Mouse (Mus musculus) fibroblast of lung, adult 2 months (primary cell): Measurements from ENCODE around the gene Cmtm6.

Experiments used
- DNase-seq: peaks from one replicate; pipeline ENCODE4 v3.0.0-alpha.2; 2011; ENCODE audit warnings: low read depth

Cmtm6 gene

DNA sequence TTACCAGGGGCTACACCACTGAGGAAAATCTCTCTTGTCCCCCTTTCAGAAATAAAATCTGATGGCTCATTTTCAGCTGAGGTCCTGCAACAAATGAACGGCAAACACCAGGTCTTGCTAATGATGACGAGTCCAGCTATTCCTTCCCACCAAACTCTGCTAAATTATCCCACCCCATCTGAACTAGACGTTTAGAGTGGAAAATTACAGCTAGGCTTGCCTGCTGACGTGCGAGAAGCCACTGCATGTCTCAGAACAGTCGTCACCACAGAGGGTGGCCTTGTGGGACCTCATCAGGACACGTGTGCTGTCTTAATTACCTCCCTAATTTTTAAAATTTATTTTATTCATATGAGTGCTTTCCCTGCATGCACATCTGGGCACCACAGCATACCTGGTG is 40.6 kb downstream of the Cmtm6 start:
- no peak for DNase-seq

DNA sequence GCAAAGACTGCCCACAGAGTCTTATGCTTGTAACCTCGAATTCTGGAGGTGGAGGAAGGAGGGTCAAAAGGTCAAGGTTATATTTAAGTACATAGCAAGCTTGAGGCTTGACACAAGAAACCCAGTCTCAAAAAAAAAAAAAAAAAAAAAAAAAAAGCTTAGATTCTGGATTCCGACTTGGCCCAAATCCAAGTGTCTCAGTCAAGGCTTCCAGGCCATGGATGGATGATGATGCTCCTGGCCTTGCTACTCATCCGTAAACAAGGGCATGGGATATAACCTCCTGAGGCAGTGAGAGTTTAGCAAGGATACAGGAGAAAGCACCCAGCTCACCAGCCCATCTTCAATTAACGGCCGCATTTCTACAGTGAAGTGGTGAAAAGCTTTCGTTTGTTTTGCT is 43.7 kb downstream of the Cmtm6 start:
- DNase-seq: no peak

DNA sequence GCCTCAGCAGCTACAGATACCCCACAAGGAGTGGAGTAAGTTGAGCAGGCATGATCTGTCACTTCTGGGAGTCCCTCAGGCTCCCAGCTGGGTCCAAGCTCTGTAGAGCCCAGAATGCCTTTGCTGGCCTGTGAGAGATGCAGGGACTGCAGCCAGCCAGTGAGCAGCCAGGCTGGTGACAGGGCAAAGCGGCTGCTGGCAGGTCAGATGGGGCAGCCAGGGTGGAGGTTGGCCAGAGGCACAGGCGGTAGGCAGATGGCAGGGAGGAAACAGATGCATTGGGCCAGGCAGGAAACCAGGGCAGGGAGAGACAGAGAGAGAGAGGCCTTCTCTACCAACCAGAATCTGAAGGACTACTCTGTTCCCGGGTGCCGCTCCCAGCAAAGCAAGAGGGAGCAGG is 44.4 kb downstream of the Cmtm6 start:
- no peak for DNase-seq

DNA sequence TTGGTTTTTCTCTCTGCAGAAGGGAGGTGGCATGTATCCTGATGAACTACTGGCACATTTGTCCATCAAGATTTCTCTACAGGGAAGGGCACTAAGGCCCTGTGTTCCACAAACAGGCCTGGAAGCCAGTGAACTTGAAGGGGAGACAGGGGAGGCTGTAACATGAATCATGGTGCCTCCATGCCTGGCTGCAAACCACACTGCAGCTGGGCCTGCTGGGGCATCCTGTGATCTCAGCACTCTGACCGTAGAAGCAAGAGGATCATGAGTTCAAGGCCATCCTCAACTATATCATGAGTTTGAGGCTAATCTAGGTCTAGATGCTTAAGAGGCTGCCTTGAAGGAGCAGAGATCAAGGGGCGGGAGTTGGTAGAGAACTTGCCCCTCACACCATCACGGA is 45.4 kb downstream of the Cmtm6 start:
- no peak for DNase-seq

DNA sequence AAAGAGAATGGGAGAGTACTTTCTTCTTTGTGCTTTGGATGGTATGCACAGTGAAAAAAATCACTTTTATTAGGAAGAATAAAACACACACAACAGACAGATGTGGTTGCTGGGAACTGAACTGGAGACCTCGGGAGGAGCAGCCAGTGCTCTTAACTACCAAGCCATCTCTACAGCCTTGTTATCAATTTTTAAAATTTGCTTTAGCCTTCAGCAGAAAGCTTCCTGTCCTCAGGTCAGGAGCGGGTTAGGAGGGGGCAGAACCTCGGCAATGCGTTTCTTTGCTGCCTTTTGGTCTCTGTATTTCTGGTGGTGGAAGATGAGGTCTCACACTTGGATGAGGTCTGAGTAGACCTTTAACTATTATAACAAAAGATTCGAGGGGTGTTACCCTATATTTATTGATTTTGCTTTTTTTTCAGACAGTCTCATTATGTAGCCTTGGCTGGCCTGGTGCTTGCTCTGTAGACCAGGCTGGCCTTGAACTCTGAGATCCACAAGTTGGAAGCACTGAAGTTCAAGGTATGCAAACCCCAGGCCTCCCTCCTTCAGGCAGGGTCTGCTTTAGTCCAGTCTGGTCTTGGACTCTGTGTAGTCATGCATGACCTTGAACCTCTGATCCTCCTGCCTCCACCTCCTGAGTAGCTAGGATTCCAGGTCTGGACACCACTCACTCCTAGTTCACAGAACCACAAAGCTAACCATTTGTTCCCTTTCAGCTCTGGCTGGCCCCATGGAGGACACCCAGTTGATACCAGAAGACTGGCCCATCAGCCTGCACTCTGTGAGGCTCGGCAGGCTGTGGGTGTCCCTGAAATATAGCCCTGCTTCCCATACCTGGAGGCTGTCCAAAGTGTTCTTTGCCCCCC is 46.5 kb downstream of the Cmtm6 start:
- DNase-seq: no peak

DNA sequence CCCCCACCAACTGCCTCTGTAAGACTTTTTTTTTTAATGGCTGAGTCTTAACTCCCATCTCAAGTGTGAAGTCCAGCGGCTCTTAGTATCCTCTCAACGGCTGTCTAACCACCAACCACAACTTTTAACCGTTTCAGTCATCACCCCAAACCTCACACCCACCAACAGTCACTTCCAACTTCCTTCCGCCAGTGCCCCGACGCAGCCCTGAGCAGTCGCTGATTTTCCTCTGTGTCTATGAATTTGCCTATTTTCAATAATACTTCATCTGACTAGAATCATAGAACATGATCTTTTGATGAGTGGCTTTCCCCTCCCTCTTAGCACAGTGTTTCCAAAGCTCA is 47.1 kb downstream of the Cmtm6 start:
- no peak for DNase-seq

DNA sequence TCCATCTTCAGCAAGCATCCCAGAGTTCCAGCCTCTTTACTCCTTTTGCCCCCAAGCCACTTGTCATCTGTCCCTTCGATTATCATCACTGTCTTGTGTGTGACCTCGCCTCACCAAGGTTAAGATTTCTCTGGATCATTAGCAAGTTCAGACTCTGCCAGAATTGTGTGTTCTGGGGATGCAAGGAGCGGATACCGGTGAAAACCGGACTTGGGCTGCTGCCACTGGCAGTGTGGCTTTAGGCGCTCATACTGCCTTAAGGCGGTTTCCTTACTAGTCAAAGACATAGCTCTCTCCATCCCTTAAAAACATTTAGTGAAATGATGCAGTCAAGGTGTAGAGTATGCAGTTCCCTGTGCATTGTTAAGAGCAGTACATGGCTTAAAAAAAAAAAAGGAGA is 48.0 kb downstream of the Cmtm6 start:
- DNase-seq: no peak

DNA sequence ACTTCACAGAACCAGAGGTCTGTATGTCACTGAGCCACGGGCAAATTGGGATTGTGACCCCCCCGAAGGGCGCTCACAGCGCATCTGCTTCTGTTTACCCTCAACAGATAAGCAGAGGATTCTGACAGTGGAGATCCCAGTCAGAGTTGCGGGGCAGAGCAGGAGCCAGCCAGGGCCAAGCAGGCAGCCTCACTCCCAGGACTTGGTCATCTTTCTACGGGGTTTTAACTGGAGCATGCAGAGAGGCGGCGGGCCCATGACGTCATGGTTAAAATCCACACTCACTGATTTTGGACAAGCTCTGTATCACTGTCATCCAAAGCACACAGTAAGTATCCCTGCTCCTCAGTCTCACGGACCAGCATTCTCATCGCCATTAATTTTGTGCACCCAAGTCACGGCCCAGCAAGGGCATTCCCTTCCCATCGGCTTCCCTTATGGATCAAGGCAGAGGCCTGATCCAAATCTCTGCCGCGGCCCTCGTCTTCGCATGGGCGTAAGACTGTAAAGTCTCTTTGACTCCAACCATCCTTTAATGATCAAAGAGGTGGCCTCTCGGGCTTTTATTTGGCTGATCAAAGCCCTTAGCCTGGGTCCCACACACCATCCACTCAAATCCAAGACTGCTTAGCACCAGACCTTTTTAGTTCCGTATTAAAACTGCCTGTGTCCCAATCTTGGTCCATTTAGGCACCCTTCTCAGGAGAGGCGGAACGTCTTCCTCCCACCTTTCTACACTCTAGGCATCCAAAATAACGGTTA is 49.2 kb downstream of the Cmtm6 start:
- no peak for DNase-seq

DNA sequence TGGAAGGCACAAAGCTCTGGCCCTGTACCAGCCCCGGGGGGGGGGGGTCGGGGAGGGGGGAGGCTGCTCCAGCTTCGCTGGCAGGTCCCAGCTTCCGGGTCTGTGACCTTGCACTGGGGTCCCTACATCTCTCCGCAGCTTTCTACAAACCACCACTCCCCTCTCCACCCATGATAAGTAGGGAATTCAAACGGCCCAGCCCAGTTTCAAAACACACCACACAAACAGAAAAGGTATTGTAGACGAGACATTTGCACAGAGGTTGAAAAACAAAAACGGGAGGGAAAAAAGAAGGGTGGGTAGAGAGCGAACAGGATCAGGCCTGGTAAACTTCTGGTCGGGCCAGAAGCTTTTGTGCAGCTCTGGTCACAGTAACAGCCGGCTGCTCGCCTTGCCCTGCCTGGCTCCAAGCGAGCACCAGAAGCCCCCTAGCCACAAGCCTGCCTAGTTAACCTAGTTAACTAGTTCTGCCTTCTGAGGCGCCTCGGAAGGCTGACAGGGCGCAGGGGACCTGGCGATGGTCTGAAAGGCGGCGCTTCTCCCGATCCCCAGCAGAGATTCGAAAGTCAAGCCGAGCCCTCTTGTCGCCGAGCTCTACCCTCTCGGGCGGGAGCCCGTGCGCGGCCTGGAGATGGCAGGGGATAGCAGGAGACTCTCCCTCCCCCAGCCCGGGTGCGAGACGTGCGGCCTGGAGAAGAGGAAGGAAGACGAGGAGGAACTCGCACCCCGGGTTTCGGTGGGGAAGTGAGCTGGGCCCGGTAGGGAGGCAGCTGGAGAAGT is 50.0 kb downstream of the Cmtm6 start:
- no peak for DNase-seq

DNA sequence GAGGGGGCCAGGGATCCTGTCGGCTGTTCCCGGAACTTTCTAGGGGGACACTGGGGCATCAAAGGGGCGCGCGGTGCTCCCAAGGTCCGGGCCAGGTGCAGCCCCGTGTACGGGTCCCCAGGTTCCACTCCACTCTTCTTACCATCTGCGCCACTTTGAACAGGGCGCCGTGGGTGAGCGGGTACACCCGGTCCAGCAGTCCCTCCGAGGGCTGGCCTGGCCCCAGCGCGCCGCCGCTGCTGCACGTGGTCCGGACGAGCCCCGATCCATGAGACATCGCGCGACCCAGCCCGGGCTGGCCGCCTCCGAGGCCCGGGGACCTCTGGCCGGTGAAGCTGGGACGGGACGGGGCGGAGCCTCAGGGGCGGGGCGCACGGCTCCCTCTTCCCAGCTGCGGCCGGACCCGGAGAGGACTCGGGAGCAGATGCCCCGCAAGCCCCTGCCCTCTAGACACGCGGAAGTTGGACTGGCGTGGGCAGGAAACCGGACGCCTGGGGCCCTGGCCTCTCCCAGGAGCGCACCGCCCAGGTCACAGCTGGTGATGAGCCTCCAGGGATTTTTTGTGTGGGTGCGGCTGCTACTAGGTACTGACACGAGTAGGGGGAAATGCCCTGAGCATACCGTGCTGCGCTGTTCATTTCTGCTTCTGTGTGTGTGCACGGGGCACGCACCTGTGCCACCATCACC is 50.8 kb downstream of the Cmtm6 start, which contains the start of gene Cmtm7:
Gene Cmtm7, minus strand, starts transcription at position 331 of the 687 bp plus-strand sequence.
- no peak for DNase-seq

DNA sequence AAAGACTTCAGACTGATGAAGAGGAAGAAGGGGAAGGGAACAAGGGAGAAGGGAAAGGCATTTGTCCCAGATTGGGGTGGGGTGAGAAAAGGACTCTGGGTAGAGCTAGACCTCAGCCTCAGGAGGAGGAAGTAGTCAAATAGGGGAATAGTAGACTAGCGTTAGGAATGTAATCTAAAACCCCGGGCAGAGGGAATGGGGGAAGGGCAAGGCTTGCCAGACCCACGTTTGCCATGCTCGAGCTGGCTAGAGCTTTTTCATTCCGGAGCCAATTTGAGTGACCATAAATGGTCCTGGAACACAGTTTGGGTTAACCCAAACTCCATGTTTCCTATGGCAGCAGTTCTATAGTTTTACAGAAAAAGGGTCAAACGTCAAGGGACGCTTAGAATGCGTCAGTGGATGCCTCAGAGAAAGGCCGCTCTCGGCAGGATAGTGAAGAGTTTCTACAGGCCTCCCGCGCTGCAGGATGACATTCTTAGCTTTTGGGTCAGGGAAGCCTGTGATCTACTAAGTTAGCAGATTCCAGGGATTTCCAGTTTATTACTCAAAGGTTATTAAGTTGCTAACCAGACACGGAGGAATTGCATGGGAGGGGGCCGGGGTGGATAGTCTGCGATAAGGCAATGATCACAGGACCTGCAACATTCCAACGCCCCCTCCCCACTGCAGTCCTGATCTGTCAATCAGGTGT is 54.7 kb downstream of the Cmtm6 start:
- DNase-seq: no peak

DNA sequence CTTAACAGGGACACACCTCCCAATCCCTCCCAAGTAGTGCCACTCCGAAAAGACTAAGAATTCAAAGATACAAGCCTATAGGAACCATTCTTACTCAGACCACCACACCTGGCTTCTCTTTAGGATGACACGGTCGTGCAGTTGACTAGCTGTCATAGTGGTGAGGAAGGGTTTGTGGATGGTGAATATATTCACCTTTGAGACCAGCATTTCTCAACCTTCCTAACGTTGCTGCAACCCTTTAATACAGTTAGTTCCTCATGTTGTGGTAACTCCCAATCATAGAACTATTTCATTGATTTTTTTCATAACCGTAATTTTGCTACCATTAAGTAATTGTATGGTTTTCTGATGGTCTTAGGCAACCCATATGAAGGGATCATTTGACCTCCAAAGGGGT is 56.2 kb downstream of the Cmtm6 start:
- no peak for DNase-seq

DNA sequence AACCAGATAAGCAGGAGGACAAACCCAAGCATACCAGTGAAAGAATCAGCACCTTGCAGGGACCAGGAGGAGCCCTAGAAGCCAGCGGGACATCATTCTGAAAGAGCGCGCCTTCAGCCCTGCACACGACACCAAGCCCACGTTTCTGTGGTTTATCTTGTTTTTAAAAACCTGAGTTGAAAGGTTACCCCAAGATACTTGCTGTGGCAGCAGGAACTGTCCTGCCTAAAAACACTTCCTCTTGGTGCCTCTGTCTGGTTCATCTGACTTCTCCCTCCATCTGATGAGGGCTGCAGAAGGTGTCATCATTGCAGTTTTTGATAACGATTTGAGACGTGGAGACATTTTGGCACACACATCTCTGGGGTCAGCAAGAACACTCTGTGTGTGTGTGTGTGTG is 56.8 kb downstream of the Cmtm6 start:
- no peak for DNase-seq

DNA sequence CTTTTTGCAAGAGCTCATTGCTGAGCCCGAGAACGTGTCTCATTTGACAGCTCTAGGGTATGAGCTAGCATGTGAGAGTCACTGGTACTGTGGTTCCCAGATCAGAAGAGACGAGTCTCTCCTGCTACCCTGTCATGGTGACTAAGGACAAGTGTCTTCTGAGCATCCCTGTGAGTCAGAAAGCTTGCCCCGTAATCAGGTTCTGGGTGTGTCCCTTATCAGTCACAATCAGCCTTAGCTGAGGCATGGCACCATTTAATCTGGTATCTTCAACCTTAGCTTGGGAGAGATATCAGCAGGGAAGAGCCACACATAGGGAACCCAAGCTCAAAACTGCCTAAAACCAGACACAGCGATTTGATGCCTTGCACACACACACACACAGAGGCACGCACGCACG is 57.8 kb downstream of the Cmtm6 start:
- no peak for DNase-seq

DNA sequence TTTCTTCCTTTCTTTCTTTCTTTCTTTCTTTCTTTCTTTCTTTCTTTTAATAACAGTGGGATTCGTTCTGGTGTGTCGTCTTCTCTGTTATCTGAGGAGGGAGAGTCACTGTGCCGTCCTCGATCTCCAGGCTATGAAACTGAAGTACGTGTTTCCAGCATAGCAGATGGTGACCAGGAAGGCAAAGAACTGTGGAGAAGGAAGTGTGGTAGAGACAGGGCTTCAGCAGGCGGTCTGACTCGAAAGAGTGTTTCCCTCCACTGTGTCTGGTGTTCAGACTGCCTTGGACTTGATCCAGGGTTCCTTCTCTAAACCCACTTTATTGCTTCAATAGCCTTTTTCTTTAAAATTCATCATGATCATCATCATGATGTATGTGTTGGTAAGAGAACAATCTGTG is 58.6 kb downstream of the Cmtm6 start:
- DNase-seq: no peak

DNA sequence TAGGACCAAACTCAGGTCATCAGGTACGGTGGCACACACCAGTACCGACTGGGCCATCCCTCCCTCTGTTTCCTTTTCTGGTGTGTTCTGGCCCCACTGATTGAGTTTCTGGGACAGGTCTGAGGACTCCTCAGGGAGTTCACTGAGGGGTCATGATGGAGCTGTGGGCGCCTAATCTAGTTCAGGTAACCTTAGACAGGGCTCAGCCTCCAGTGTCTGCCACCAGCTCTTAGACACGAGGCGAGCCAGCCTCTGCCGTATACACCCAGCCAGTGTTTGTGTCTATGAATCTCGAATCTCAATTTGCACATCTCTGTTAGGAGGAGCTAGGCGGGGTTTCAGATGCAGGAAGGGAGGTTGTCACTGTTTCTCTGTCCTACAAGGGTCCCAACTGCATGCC is 59.1 kb downstream of the Cmtm6 start:
- no peak for DNase-seq

DNA sequence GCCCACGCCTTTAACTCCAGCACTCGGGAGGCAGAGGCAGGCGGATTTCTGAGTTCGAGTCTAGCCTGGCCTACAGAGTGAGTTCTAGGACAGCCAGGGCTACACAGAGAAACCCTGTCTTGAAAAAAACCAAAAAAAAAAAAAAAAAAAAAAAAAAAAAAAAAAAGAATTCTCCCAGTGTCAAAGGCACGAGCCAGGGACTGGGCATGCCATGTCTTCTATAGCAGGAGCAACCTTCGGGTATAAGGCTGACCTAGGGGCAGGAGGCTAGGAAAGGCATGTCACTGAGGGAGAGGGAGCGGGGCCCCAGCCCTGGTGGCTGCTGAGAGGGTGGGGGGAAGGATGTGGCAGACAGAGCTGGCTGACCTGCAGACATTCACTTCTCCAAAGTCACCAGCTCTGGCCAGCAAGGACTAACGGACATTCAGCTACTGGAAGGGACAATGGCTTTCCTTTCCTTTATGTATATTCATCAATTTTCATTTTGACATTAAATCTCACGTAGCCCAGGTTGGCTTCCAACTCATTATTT is 62.9 kb downstream of the Cmtm6 start:
- DNase-seq: no peak

DNA sequence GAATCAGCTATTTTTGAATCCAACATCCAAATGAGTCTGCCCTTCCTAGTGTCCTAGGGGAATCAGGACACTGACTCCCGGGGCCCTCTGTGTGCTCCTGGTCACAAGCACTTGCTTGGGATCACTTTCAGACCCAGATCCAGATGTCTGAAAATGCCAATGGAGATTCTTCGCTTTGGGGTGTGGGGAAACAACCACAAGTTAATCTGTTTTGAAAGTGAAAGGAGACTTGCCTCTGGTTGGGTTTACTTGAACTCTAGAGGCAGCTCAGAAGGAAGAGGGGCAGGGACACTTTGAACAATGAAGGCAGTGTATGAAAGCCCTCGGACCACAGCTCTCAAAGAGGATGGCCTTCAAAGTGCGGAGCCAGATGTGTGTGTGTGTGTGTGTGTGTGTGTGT is 63.6 kb downstream of the Cmtm6 start:
- no peak for DNase-seq

DNA sequence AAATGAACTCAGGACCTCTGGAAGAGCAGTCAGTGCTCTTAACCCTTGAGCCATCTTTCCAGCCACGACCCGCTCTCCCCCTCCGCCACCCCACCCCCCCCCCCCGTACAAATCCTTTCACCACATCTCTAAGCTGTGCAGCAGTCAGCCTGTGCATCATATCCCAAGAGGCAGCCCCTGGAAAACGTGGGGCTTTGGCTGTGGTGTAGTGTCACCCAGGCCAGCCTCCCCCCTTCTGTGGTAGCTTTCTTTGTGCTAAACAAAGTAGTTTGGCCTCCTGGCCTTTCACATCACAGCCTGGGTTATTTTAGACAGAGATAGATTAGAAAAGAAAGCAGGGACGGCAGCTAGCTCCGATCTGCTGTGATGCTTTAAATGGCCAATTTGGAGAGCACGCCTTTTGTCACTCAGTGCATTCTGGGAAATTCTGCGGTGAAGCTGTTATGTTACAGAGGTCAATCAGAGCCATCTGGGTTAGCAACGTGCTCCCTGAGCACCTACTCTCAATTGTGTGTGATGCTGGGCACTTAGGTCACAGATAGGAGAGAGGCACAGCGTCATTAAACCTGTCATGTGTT is 65.6 kb downstream of the Cmtm6 start:
- no peak for DNase-seq

DNA sequence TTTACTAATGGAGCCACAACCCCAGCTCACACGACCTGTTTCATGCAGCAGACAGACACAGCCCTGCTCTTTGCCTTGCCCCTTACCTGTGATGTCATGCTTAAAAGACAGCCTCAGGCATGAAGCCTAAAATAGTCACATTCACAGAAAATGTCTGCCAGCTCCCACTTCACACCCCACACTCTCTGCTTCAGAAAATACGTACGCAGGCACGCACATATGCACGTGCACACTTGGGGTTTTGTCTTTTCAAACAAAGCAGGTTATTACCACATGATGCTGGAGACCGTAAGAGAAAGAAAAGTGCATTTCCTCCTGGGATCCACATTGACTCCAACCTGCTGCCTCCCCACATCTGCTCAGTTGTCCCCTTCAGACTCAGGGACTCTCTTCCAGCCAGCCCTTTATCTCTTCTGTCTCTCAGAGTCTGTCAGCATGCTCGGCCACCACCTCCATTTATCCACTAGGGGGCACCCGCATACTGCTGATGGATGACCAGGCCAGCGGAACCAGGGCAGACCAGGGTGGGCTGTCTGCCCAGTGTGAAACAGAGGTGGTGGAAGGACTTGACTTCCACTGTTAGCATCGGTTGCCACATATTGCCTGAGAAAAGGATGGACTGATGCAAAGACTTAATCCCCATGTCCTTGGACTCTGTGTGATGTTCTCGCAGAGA is 66.6 kb downstream of the Cmtm6 start:
- DNase-seq: no peak
